Mouse (Mus musculus) kidney, adult 2 months (tissue): ENCODE measurements around the gene Dgki.

Experiments
- CTCF ChIP-seq: fragments of 200-500 bp; conservative IDR thresholded peaks from 2 replicates; pipeline ENCODE4 v1.5.1; 2011; ENCODE audit warnings: low read depth, mild to moderate bottlenecking, control low read depth, low read length, moderate library complexity, mixed read lengths; ENCODE audit not compliant: insufficient read depth, insufficient read length
- POLR2A ChIP-seq: fragments of 200-500 bp; IDR thresholded peaks from one replicate; pipeline ENCODE4 v1.6.1; 2011; ENCODE audit warnings: low read depth, low read length, control low read depth

GRCm38 (mm10) chr6:36877399-36877798 lies 422.6 kb downstream of the Dgki start:
- no peak for TF ChIP-seq POLR2A
- no peak for TF ChIP-seq CTCF
